ENCODE assay signal across 7 mouse cellular contexts in genomic region chr5:137748130-137748770, GRCm38 (mm10). TPM values are rescaled to one million over a fixed set of nuclear protein-coding genes. Genes with fewer than 3 reads are reported as not detected.
DNase-seq lines count a peak whose midpoint lies in the region; ATAC-seq lines count a peak whose summit lies in the region.

No protein-coding gene starts in this region.

- H3K36me3 ChIP-seq in heart, embryonic 15.5 days = peaks cover 13% of the 10 kb centered on the region; the same call in 1 of the 2 replicates
- peaks cover 36% of the 10 kb centered on the region for H3K36me3 ChIP-seq in limb, embryonic 10.5 days
- H3K36me3 ChIP-seq in midbrain, embryonic 13.5 days = peaks cover 26% of the 10 kb centered on the region

- H3K9me3 ChIP-seq in heart, embryonic 15.5 days (replicated peaks) = no peaks in the 10 kb centered on the region
- no peaks in the 10 kb centered on the region for H3K9me3 ChIP-seq in limb, embryonic 10.5 days (replicated peaks)
- H3K9me3 ChIP-seq in midbrain, embryonic 13.5 days = no peaks in the 10 kb centered on the region

- H3K4me1 ChIP-seq in heart, embryonic 15.5 days (replicated peaks) = peaks cover 53% of the 10 kb centered on the region
- H3K4me1 ChIP-seq in limb, embryonic 10.5 days = peaks cover 46% of the 10 kb centered on the region
- H3K4me1 ChIP-seq in midbrain, embryonic 13.5 days (replicated peaks) = peaks cover 44% of the 10 kb centered on the region

- peak overlapping the region; percentile 58 for H3K9ac ChIP-seq in heart, embryonic 15.5 days
- H3K9ac ChIP-seq in midbrain, embryonic 13.5 days (replicated peaks) = peak overlapping the region; percentile 59

- peak overlapping the region; percentile 98 for H3K4me2 ChIP-seq in heart, embryonic 15.5 days
- peak overlapping the region; percentile 99 for H3K4me2 ChIP-seq in midbrain, embryonic 13.5 days (replicated peaks)

- ATAC-seq in heart, embryonic 15.5 days (replicated peaks; ENCODE audit: insufficient number of reproducible peaks, insufficient read depth, low FRiP score, low read depth) = no peak
- no peak for ATAC-seq in midbrain, embryonic 13.5 days

- no peaks in the 10 kb centered on the region for H3K27me3 ChIP-seq in heart, embryonic 15.5 days
- no peaks in the 10 kb centered on the region for H3K27me3 ChIP-seq in limb, embryonic 10.5 days (ENCODE audit: low read depth, poor library complexity, severe bottlenecking)
- H3K27me3 ChIP-seq in midbrain, embryonic 13.5 days = no peaks in the 10 kb centered on the region

- DNase-seq in CD4-positive, CD25-positive, alpha-beta regulatory T cell, adult 2 months (ENCODE audit: low read depth, low spot score) = peak; percentile 49
- peak; percentile 42 for DNase-seq in T-cell, adult 2 months (ENCODE audit: low spot score)
- DNase-seq in limb, embryonic 10.5 days (ENCODE audit: low spot score) = peak; percentile 46
- DNase-seq in urinary bladder, postnatal 36 days (ENCODE audit: low spot score in 2 of 2) = no peak
- no peak for DNase-seq in cerebellum, adult 8-10 months

- 23% methylated on average over 5 of the region's 5 CpGs for WGBS in heart, embryonic 15.5 days
- 32% methylated on average over 5 of the region's 5 CpGs for WGBS in limb, embryonic 10.5 days
- WGBS in midbrain, embryonic 13.5 days = 51% methylated on average over 5 of the region's 5 CpGs

- H3K27ac ChIP-seq in heart, embryonic 15.5 days = peak overlapping the region; percentile 98
- H3K27ac ChIP-seq in limb, embryonic 10.5 days = peak overlapping the region; percentile 88
- H3K27ac ChIP-seq in midbrain, embryonic 13.5 days = peak overlapping the region; percentile 56

- H3K4me3 ChIP-seq in heart, embryonic 15.5 days = peak overlapping the region; percentile 83
- H3K4me3 ChIP-seq in limb, embryonic 10.5 days = peak overlapping the region; percentile 81
- peak overlapping the region; percentile 65 for H3K4me3 ChIP-seq in midbrain, embryonic 13.5 days (replicated peaks)

RNA-seq across cellular contexts. Expression of gene Tsc22d4, which starts 2.7 kb away (rescaled TPM):
- polyA plus RNA-seq in heart, embryonic 15.5 days (2015; fragmentation: Nextera tagmentation; extraction: Ambion mirVana) = 130 and 164 TPM in 2 replicates
- 78.1 and 99.5 TPM in 2 replicates for polyA plus RNA-seq in limb, embryonic 10.5 days (2016; fragmentation: Nextera tagmentation; extraction: Ambion mirVana)
- polyA plus RNA-seq in midbrain, embryonic 13.5 days (2015; fragmentation: Nextera tagmentation; extraction: Ambion mirVana) = 44.2 and 54.0 TPM in 2 replicates

RNA-seq across cellular contexts. Expression of gene Nyap1, which starts 6.8 kb away (rescaled TPM):
- polyA plus RNA-seq in heart, embryonic 15.5 days (2015; fragmentation: Nextera tagmentation; extraction: Ambion mirVana) = 1.2 and 1.6 TPM in 2 replicates
- 1.1 and 2.5 TPM in 2 replicates for polyA plus RNA-seq in limb, embryonic 10.5 days (2016; fragmentation: Nextera tagmentation; extraction: Ambion mirVana)
- 39.9 and 42.3 TPM in 2 replicates for polyA plus RNA-seq in midbrain, embryonic 13.5 days (2015; fragmentation: Nextera tagmentation; extraction: Ambion mirVana)

RNA-seq across cellular contexts. Expression of gene Ppp1r35, which starts 30.4 kb away (rescaled TPM):
- 21.1 and 25.5 TPM in 2 replicates for polyA plus RNA-seq in heart, embryonic 15.5 days (2015; fragmentation: Nextera tagmentation; extraction: Ambion mirVana)
- 47.0 and 49.5 TPM in 2 replicates for polyA plus RNA-seq in limb, embryonic 10.5 days (2016; fragmentation: Nextera tagmentation; extraction: Ambion mirVana)
- polyA plus RNA-seq in midbrain, embryonic 13.5 days (2015; fragmentation: Nextera tagmentation; extraction: Ambion mirVana) = 43.4 and 48.9 TPM in 2 replicates

RNA-seq across cellular contexts. Expression of gene Mepce, which starts 39.2 kb away (rescaled TPM):
- 5.3 and 7.6 TPM in 2 replicates for polyA plus RNA-seq in heart, embryonic 15.5 days (2015; fragmentation: Nextera tagmentation; extraction: Ambion mirVana)
- 11.3 and 11.8 TPM in 2 replicates for polyA plus RNA-seq in limb, embryonic 10.5 days (2016; fragmentation: Nextera tagmentation; extraction: Ambion mirVana)
- polyA plus RNA-seq in midbrain, embryonic 13.5 days (2015; fragmentation: Nextera tagmentation; extraction: Ambion mirVana) = 10.6 and 11.0 TPM in 2 replicates

RNA-seq across cellular contexts. Expression of gene Zcwpw1, which starts 39.3 kb away (rescaled TPM):
- 7.8 and 11.4 TPM in 2 replicates for polyA plus RNA-seq in heart, embryonic 15.5 days (2015; fragmentation: Nextera tagmentation; extraction: Ambion mirVana)
- 8.4 and 15.8 TPM in 2 replicates for polyA plus RNA-seq in limb, embryonic 10.5 days (2016; fragmentation: Nextera tagmentation; extraction: Ambion mirVana)
- polyA plus RNA-seq in midbrain, embryonic 13.5 days (2015; fragmentation: Nextera tagmentation; extraction: Ambion mirVana) = 10.9 and 12.0 TPM in 2 replicates

Comparison
In these comparisons a context has a peak if more than half of its experiments do, and no peak if none do; other contexts are left out.
1. DNase-seq: peak in CD4-positive, CD25-positive, alpha-beta regulatory T cell, adult 2 months (single experiment), T-cell, adult 2 months (single experiment) and limb, embryonic 10.5 days (single experiment); none in urinary bladder, postnatal 36 days (0 of 2) and cerebellum, adult 8-10 months (single experiment).
2. RNA of gene Nyap1, which starts 6.8 kb away (polyA plus RNA-seq): 39.9 to 42.3 TPM in midbrain, embryonic 13.5 days; 1.1 to 2.5 TPM in limb, embryonic 10.5 days and 1.2 to 1.6 TPM in heart, embryonic 15.5 days; every median in the first group is over 10 times any median in the second.
3. Peak in every context shown above with its lines, with median percentiles within 50 percentile points of each other: H3K27ac ChIP-seq and H3K4me3 ChIP-seq.